Mouse (Mus musculus) embryonic facial prominence, embryonic 13.5 days (tissue): ENCODE measurements at regions not wholly inside any gene's neighbourhood (a gene's known extent, or its start where the extent isn't known, plus 50 kb on each side); places are given as distances from the start of the nearest gene placed in this dataset.

Source experiments
- ATAC-seq: fragments of 200-750 bp; cut with Nextera tagmentation; 2 replicates; pipeline ENCODE4 v1.8.0; 2017; ENCODE audit warnings: low read depth; ENCODE audit not compliant: insufficient number of reproducible peaks, insufficient read depth, low FRiP score, low TSS enrichment
- H3K27ac ChIP-seq: fragments of 300-500 bp; sonication (generic); 2 replicates; pipeline ENCODE4 v1.5.1; 2015; ENCODE audit warnings: moderate library complexity, mild to moderate bottlenecking, inconsistent platforms
- H3K27me3 ChIP-seq: fragments of 300-500 bp; sonication (generic); 2 replicates; pipeline ENCODE4 v1.6.1; 2015; ENCODE audit warnings: mild to moderate bottlenecking, inconsistent platforms
- H3K36me3 ChIP-seq: fragments of 300-500 bp; sonication (generic); 2 replicates; pipeline ENCODE4 v1.6.1; 2015; ENCODE audit warnings: mild to moderate bottlenecking, inconsistent platforms
- H3K4me1 ChIP-seq: fragments of 300-500 bp; sonication (generic); 2 replicates; pipeline ENCODE4 v1.6.1; 2015; ENCODE audit warnings: inconsistent platforms
- H3K4me2 ChIP-seq: fragments of 300-500 bp; sonication (generic); 2 replicates; pipeline ENCODE4 v1.6.1; 2015; ENCODE audit warnings: moderate library complexity, mild to moderate bottlenecking, inconsistent platforms
- H3K4me3 ChIP-seq: fragments of 300-500 bp; sonication (generic); 2 replicates; pipeline ENCODE4 v1.5.1; 2015; ENCODE audit warnings: mild to moderate bottlenecking, inconsistent platforms
- H3K9ac ChIP-seq: fragments of 300-500 bp; sonication (generic); 2 replicates; pipeline ENCODE4 v1.6.1; 2015; ENCODE audit warnings: mild to moderate bottlenecking, inconsistent platforms
- H3K9me3 ChIP-seq: fragments of 300-500 bp; sonication (generic); 2 replicates; pipeline ENCODE4 v1.6.1; 2016; ENCODE audit warnings: inconsistent platforms
- WGBS: fragments of 180-500 bp; shearing (Covaris S2); methylation state at CpG from one replicate; pipeline ENCODE4 v1.1.7; 2015; ENCODE audit warnings: mixed read lengths; 5-methylcytosine and 5-hydroxymethylcytosine counted together

DNA sequence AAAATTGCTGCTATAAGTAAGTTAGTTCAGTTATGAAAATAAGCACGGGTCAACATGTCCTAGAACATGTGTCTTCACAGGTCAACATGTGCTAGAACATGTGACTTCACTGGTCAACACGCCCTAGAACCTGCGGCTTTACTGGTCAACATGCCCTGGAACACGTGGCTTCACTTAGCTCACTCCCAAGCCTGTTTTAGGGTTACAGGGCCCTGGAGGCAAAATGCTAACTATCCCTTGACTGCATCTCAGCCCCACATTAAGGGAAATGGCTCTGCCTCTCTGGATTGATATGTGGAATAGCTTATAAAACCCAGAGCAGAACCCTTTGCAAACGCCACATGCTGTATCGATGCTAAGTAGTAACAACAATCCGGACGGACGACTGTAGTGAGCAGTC lies 67.8 kb downstream of the Nkx6-1 start:
- H3K4me1 ChIP-seq, result no peaks in the 10 kb centered on the region
- no peak for ATAC-seq
- H3K9me3 ChIP-seq, result no peaks in the 10 kb centered on the region
- H3K36me3 ChIP-seq, result no peaks in the 10 kb centered on the region
- H3K9ac ChIP-seq, result no peak overlapping the region
- H3K27ac ChIP-seq, result no peak overlapping the region
- no peak overlapping the region for H3K4me2 ChIP-seq
- H3K27me3 ChIP-seq, result no peaks in the 10 kb centered on the region
- no peak overlapping the region for H3K4me3 ChIP-seq
- WGBS, result 79% methylated on average over 9 of the region's 9 CpGs

DNA sequence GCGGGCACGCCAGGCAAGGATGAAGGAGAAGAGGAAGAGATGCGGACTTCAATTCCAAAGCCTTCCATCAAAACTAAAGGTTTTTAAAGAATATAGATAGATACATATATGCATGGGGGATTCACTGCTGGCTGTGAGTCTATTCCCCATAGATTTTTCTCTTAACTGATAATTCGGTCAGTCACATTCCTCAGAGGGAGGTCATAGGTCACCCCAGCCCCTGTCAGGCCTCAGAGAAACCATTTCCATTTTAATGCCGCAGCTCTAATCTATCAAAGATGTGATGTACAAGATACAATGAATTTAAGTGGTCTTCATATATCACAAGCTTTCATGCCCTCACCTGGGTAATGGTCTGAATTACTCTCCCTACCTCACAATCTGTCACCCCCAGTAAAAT lies 73.6 kb downstream of the Nkx6-1 start:
- ATAC-seq, result no peak
- WGBS, result 68% methylated on average over 5 of the region's 5 CpGs

DNA sequence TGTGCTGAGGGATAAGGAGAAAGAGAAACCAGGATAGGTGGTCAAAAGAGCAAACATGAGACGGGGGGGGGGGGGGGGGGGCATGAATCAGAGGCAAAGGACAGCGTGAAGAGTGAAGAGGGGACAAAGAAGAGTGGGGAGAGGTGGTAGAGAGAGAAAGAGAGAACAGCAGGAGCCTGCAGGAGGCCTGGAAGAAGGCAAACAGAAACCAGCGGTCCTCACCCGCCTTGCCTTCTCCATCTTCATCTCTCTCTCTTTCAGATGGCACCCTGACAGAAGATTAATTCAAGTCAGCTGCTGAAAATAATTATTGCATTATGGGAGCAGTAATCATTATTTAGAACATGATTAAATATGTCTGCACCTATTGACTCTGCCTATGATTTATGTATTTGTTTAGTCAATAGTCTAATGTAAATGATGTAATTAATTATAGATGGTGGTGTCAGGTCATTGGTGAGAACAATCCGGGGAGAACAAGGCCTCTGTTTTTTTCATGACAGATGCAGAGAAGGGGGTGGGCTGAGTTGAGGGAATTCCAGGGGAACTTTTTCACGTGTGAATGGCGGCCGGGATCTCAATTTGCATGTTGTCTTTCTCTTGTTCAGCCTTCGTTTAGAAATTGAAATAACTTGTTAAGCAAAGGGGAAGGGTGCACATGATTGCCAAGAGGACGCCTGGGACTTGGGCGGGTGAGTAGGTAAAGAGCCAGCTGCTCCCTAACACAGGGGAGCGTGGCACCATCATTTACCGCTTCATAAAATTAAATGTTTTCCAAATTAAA lies 74.3 kb downstream of the Nkx6-1 start:
- no peak overlapping the region for H3K4me2 ChIP-seq
- no peaks in the 10 kb centered on the region for H3K36me3 ChIP-seq
- no peaks in the 10 kb centered on the region for H3K4me1 ChIP-seq
- no peak overlapping the region for H3K4me3 ChIP-seq
- WGBS, result 57% methylated on average over 13 of the region's 13 CpGs
- no peaks in the 10 kb centered on the region for H3K9me3 ChIP-seq
- H3K27ac ChIP-seq, result no peak overlapping the region
- H3K9ac ChIP-seq, result no peak overlapping the region
- ATAC-seq, result no peak
- H3K27me3 ChIP-seq, result no peaks in the 10 kb centered on the region

More for the DNA sequence above, 73.6 kb downstream of the Nkx6-1 start:
- H3K36me3 ChIP-seq, result no peaks in the 10 kb centered on the region
- no peak overlapping the region for H3K27ac ChIP-seq
- no peak overlapping the region for H3K9ac ChIP-seq
- H3K27me3 ChIP-seq, result no peaks in the 10 kb centered on the region
- H3K4me1 ChIP-seq, result no peaks in the 10 kb centered on the region
- H3K9me3 ChIP-seq, result no peaks in the 10 kb centered on the region
- H3K4me2 ChIP-seq, result no peak overlapping the region
- no peak overlapping the region for H3K4me3 ChIP-seq

DNA sequence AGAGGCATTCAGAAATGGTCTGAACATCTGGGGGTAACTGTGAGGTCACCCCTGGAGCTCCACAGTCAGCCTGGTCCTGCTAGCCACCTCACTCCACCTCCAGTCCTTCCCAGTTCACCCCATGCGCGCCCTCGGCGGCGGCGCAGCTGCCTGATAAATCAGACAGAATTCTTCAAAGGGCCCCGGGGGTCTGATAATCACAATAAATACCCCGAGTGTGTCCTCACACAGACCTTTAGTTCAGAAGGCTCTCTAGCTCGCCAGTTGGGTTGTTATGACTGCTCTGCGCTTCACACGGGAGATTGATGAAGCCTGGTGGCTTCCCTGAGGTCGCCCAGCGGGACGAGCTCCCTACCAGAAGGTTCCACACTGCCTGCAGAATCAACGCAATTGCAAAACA lies 91.8 kb downstream of the Nkx6-1 start:
- Histone ChIP-seq H3K27me3 (peaks cover 6% of the 10 kb centered on the region; the same call in 1 of the 2 replicates), H3K4me2 (no peak overlapping the region), H3K4me1 (no peaks in the 10 kb centered on the region), H3K4me3 (no peak overlapping the region), H3K9ac (no peak overlapping the region), H3K27ac (no peak overlapping the region), H3K9me3 (no peaks in the 10 kb centered on the region), H3K36me3 (no peaks in the 10 kb centered on the region)
- 80% methylated on average over 15 of the region's 15 CpGs for WGBS
- no peak for ATAC-seq

DNA sequence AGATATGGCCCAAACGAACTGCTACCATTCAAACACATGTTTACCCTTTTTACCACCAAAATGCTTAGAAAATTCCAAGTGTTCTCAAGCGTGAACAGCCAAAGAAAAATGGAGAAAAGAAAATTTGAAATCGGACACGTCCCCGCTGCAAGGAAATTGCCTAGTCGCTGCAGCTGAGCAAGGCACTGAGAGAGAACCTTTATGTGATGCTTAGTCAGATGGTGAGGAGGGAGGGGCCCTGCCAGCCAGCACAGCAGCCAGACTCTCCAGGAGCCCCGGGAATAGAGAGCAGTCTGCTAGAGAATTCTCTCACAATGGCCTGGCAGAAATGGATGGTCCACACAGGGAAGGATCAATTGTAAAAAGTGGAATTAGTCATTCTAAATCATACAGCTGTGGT lies 99.0 kb downstream of the Nkx6-1 start:
- Histone ChIP-seq H3K27ac (no peak overlapping the region), H3K9me3 (no peaks in the 10 kb centered on the region), H3K9ac (no peak overlapping the region), H3K36me3 (no peaks in the 10 kb centered on the region), H3K4me1 (peaks cover 5% of the 10 kb centered on the region; the same call in 1 of the 2 replicates), H3K4me2 (no peak overlapping the region), H3K4me3 (no peak overlapping the region), H3K27me3 (no peaks in the 10 kb centered on the region)
- ATAC-seq, result no peak
- WGBS, result 30% methylated on average over 7 of the region's 7 CpGs

DNA sequence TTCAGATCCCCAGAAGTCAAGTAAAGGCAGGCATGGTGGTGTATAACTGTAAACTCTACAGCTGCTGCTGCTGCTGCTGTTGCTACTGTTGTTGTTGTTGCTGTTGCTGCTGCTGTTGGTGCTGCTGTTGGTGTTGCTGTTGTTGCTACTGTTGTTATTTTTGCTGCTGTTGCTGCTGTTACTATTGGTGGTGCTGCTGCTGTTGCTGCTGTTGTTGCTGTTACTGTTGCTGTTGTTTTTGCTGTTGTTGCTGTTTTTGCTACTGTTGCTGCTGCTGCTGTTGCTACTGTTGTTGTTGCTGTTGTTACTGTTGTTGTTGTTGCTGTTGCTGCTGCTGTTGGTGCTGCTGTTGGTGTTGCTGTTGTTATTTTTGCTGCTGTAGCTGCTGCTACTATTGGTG lies 104.4 kb downstream of the Nkx6-1 start:
- Histone ChIP-seq H3K27me3 (no peaks in the 10 kb centered on the region), H3K36me3 (no peaks in the 10 kb centered on the region), H3K4me1 (peaks cover 7% of the 10 kb centered on the region; the same call in 1 of the 2 replicates), H3K4me3 (no peak overlapping the region), H3K9ac (no peak overlapping the region), H3K27ac (no peak overlapping the region), H3K4me2 (no peak overlapping the region), H3K9me3 (no peaks in the 10 kb centered on the region)
- ATAC-seq, result no peak

DNA sequence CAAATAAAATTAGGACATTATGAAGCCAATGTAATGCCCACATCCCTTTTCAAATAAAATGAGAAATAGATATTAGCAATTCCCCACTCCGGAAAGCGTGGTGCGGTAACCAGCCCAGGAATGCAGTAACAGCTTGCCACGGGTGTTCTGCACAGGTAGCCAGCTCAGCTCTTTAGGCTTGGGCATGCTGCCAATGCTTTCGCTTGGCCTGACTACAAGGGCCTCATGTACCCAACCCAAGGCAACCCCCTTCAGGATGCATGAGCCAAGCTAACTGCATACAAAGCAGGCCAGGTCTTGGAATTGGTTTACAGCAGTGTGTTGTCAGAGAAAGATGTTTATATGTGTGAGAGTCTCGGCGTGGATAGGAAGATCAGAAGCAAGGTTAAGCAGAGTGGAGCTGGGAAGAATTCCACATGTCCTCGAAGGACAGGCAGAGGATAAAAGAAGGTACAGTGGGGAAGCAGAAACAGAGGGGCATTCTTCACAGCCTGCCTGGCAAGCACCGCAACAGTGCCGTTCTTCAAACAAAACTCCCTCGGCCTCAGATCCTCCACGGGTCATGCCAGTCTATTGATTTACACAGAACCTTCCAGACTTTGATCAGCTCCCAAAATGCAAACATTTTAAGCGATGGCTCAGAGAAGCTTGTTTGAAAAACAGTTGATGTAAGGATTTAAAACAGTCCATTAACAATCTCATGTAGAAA lies 106.4 kb downstream of the Nkx6-1 start:
- ATAC-seq, result peak; percentile 78; the same call in 1 of the 2 replicates
- H3K27ac ChIP-seq, result peak overlapping the region; percentile 40; the same call in 1 of the 2 replicates
- H3K36me3 ChIP-seq, result no peaks in the 10 kb centered on the region
- no peak overlapping the region for H3K4me3 ChIP-seq
- peaks cover 7% of the 10 kb centered on the region; the same call in 1 of the 2 replicates for H3K4me1 ChIP-seq
- H3K27me3 ChIP-seq, result no peaks in the 10 kb centered on the region
- H3K4me2 ChIP-seq, result 0 out of 2 replicates have a peak overlapping the region, but pooled peaks have one; percentile 9
- no peaks in the 10 kb centered on the region for H3K9me3 ChIP-seq
- WGBS, result 63% methylated on average over 13 of the region's 13 CpGs
- no peak overlapping the region for H3K9ac ChIP-seq

DNA sequence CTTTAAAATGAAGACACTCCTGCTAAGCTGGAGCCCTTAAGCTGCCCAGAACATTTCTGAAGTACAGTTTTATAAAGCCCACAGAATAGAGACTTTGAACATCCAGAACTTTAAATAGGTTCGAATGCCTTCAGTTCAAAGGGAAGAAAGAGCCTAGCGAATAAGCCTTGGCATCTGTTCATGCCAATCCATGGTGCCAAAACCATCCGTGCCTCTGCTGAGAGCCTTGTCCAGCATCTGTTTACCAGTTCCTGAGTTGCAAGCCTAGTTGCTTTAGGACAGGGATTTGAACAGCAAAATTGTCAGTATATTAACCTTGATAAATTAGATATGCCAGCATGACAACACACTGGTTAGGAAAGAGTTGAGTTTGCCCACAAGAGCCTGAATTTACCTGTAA lies 107.6 kb downstream of the Nkx6-1 start:
- H3K4me3 ChIP-seq, result no peak overlapping the region
- no peaks in the 10 kb centered on the region for H3K9me3 ChIP-seq
- no peaks in the 10 kb centered on the region for H3K27me3 ChIP-seq
- WGBS, result 84% methylated on average over 3 of the region's 3 CpGs
- no peaks in the 10 kb centered on the region for H3K36me3 ChIP-seq
- H3K27ac ChIP-seq, result no peak overlapping the region
- H3K4me2 ChIP-seq, result no peak overlapping the region
- H3K4me1 ChIP-seq, result peaks cover 7% of the 10 kb centered on the region; the same call in 1 of the 2 replicates
- no peak for ATAC-seq
- H3K9ac ChIP-seq, result no peak overlapping the region

DNA sequence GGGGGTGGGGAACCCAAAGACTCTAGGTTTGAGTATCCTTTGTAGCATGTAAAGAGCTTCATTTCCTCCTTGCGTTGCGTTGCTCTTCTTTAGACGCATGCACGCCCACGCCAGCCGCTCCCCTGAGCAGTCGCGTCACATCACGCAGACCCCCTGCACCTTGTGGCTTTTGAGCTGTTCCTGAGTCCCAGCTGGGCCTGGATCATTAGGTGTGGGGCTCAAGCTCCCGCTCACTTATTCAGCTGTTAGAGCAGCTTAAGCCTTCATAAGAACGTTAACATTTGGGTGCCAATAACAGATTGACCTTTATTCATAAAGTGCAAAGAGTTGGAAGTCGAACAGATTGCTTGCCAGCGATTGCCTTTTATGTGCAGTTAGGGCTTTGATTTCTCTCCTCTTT lies 121.5 kb downstream of the Nkx6-1 start:
- Histone ChIP-seq H3K4me1 (peaks cover 7% of the 10 kb centered on the region), H3K36me3 (no peaks in the 10 kb centered on the region), H3K27ac (no peak overlapping the region), H3K4me2 (no peak overlapping the region), H3K9ac (no peak overlapping the region), H3K27me3 (peaks cover 72% of the 10 kb centered on the region), H3K9me3 (no peaks in the 10 kb centered on the region), H3K4me3 (no peak overlapping the region)
- no peak for ATAC-seq
- WGBS, result 21% methylated on average over 13 of the region's 13 CpGs

DNA sequence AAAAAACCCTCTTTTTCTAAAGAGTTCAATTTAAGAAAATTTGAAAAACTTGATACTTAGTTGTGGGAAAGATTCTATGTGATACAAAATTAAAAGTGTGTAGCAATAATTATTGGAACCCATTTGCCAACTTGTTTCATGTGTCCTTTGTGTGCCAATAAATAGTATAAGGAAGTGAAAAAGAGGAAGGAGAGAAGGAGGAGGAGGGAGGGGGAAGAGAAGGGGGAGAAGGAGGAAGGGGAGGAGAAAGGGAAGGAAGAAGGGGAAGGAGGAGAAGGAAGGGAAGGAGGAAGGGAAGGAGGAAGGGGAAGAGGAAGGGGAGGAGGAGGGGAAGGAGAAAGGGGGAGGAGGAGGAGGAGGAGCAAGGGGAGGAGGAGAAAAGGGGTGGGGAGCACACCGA lies 125.0 kb downstream of the Nkx6-1 start:
- Histone ChIP-seq H3K4me1 (peaks cover 14% of the 10 kb centered on the region), H3K27me3 (peaks cover 86% of the 10 kb centered on the region), H3K4me2 (no peak overlapping the region), H3K36me3 (no peaks in the 10 kb centered on the region), H3K4me3 (no peak overlapping the region), H3K9ac (no peak overlapping the region), H3K9me3 (no peaks in the 10 kb centered on the region), H3K27ac (no peak overlapping the region)
- no peak for ATAC-seq
- 45% methylated on average over 1 of the region's 1 CpGs for WGBS

DNA sequence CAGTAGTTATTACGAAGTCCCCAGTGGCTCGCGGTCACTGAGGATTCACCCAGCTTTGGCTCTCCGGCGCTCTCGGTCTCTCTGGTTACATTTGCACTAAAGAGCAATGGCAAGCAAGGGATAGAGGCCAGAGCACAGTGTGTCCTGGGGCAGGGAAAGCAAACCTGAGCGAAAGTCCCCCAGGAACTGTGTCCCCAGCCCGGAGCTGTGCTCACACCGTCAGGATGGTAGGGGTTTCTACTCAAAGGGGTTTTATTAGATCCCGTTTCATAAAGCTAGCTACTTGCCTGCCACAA lies 125.6 kb downstream of the Nkx6-1 start:
- 2% methylated on average over 10 of the region's 10 CpGs for WGBS
- peak overlapping the region; percentile 17; the same call in 1 of the 2 replicates for H3K4me3 ChIP-seq
- peak overlapping the region; percentile 50 for H3K4me2 ChIP-seq
- no peak overlapping the region for H3K27ac ChIP-seq
- H3K9ac ChIP-seq, result no peak overlapping the region
- ATAC-seq, result no peak
- peaks cover 80% of the 10 kb centered on the region for H3K27me3 ChIP-seq
- H3K9me3 ChIP-seq, result no peaks in the 10 kb centered on the region
- peaks cover 14% of the 10 kb centered on the region for H3K4me1 ChIP-seq
- H3K36me3 ChIP-seq, result no peaks in the 10 kb centered on the region
